Mouse (Mus musculus) 3134 (cell line): Measurements from ENCODE around the gene Gpr171.
"Not testable (repeated sequence)": the region's sequence is repeated elsewhere in the genome, so short reads cannot be mapped to it uniquely, and the experiment has no call there.

Source experiments
- DNase-seq: peaks from one replicate; pipeline ENCODE4 v3.0.0-alpha.2; 2011; ENCODE audit warnings: low spot score; ENCODE audit not compliant: insufficient read length; ENCODE audit errors: extremely low read depth

The Gpr171 gene

GRCm38 (mm10) chr3:59101218-59101986, at the start of gene Gpr171:
Gene Gpr171 (minus strand): TSS chr3:59101821.
- no peak for DNase-seq

DNA sequence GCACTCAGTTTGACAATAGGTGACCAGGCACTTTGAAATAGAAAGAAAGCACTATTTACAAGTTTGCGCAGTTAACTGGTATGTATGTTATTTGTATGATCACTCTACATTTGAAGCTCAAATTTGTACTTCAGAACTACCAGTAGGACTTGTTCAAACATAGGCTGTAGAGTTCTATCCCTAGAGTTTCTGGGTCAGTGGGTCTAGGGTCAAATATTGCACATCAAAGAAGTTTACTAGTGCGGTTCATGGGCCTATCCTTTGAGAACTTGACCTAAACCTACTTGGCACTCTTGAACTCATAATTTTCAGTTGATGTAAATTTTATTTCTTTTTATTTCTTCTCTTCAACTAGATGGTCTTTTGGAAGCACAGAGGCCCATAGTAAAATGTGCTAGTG, 49.0 kb upstream of the Gpr171 start:
- no peak for DNase-seq

DNA sequence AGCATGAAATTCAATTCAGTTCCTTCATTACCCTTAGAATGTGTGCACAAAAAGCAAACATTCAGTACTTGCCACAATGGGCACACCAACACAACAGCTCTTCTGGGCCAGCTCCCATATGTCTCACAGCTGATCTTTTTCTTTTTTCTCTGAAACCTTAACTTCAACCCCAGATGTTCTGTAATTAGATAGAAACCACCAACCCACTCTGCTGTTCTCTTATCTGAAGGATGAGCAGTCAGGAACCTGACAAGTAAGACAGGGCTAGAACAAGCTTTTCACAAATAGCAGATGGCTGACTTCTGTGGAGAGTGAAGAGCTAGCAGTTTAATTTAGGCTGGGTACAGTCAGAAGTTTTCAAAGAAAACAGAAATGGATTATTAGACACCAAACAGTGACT, 48.0 kb upstream of the Gpr171 start:
- DNase-seq: no peak

DNA sequence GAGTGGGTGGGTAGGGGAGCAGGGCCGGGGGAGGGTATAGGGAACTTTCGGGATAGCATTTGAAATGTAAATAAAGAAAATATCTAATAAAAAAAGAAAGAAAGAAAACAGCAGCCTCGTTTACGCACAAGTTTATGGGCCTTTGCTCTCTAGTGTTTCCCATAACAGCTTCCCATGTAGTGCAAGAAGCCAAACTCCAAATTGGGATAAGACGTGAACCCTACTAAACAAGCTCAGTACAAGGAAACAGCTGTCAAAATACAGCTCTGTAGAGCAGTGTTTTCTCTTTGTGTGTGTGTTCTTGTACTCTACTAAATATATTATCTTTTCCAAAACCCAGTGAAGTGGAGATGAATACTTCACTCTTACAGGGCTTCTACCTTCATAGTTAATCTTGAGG, 43.6 kb upstream of the Gpr171 start:
- no peak for DNase-seq

DNA sequence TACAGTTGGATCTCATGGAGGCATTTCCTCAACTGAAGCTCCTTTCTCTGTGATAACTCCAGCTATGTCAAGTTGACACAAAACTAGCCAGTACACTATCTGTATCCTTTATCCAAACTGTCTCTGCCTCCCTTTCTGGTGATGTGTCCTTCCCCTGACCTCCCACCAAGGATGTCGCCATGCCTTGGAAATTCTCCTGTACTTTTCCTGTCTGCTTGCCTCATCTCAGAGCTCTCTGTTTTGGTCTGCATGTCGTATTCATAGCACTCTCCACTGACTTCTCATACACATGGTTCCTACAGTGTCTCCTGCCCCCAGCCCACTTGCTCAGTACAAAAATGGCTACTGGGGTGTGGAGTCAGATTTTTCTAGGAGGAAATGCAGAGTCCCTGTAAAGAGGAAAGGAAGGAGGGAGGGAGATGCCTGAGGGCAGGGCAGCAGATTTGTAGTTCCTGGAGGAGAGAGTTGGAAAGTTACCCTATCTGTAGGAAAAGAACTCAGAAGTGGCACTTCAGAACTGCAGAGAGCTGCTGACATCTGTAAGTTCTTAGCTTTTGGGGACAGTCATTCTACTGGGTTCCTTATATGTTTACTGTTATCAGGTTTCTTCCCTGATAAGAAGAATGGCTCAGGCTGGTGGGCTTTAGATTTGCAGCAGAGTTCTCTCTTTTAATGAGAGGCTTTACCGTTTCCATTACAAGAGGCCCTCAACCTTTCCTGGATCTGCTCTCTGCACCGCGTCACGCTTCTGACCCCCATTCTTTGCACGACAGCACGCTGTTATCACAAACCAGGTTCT, 40.1 kb upstream of the Gpr171 start:
- no peak for DNase-seq

GRCm38 (mm10) chr3:59140941-59141340, 39.3 kb upstream of the Gpr171 start:
- DNase-seq: not testable (repeated sequence)

GRCm38 (mm10) chr3:59140115-59140514, 38.5 kb upstream of the Gpr171 start:
- no peak for DNase-seq

DNA sequence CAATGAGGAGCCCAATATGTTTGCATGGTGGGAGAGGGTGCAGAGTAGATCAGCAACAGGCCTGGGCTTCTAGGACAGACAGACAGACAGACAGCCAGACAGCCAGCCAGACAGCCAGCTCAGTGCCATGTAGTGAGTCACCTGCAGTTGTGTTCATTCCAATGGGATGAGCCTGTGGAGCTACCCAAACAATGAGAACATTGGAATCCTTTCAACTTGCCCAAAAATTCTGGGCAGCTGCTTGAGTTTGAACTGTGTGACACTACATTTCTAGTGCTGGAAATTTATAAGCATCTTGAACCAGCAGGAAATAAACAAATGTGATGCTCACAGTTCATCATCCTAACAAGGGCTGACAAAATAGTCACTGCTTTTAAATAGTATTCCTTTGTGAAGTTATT, 38.0 kb upstream of the Gpr171 start:
- peak; percentile 23 for DNase-seq

- no peak for DNase-seq
Observed at GRCm38 (mm10) chr3:59138946-59139468, 37.4 kb upstream of the Gpr171 start.

DNA sequence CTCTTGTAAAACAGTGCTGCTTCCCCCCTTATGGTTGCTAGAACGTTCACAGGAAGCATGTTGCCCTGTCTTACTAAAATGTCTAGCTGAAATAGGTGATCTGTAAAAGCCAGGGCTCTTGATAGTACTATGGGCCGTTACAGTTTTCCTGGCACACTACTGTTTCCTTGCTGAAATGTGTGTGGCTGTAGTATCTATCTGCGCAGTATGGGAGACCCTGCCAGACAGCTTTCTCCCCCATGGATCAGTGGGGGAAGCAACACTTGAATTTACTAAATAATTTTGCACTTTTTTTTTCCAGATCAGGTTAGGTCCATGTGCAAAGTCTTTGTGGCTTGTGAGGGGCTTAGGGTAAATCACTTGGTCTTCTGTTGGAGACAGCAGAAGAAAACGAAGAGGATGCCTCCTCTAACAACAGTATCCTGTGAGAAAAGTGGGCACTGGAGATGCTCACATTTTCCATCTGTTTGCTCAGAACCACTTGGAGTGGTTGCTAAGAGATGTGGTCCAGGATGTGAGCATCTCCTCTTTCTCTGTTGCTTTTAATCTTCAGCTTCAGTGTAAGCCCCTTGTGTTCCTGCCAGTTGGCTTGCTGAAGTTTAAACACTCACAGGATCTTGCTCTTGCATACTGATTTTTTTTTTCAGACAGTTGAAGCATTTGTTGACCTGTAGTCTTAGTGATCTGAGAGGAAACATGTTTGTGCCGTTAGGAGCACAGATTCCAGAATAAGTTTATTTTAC, 34.5 kb upstream of the Gpr171 start:
- DNase-seq: no peak

DNA sequence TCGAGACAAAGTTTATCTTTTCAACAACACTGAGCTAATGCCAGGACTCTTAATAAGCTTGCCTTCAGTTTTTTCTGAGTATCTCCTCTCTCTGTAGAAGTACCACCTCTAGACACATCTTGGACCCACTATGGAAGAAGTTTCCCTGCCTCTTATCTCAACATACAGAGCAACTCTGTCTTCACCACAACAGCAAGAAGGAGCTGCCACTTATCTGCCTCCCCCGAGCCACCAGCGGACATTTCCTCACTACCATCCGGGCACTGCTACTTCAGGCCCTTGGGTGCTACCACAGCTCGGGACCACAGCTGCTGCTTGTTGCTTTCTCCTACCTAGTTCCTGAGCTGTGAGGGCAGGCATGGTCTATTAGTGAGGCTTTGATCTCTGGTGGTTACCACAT, 31.6 kb upstream of the Gpr171 start:
- DNase-seq: no peak

DNA sequence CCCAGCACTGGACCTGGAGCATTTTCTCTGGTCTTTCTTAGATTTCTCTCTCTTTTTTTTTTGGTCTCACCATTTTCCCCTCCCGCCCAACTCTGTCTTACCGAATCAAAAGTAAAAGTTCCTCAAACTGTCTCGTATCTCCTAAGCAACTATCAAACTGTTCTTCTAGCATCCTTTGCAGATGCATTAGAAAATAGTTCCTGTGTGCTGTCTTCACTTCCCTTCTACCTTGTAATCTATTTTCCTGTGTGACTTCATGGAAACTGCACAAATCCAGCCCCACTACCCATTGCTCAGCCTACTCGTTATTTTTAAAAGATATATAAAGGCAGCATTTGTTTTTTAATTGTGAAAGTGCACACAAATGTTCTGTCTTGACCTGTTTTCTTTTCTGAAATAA, 30.3 kb upstream of the Gpr171 start:
- DNase-seq: no peak

- no peak for DNase-seq
Observed at GRCm38 (mm10) chr3:59131081-59131480, 29.5 kb upstream of the Gpr171 start.

DNA sequence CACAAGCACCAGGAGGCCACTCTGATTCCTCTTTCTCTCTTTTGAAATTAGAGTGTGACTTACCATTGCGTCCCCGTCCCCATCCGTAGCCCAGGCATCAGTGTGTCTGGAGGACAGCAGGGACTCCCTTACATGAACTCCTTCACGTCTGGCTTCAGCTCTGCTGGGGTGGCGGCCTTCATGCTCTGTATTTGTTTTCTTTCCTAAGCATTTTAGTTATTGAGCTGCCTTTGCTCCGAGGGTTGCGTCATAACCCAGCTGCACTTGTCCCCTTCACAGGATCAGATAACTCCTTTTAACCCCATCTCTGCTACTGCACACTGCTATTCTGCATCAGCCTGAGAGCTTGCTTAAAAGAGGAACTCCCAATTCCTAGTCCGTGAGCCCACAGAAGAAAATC, 28.8 kb upstream of the Gpr171 start:
- peak; percentile 14 for DNase-seq

- DNase-seq: no peak
Observed at GRCm38 (mm10) chr3:59129547-59129946, 27.9 kb upstream of the Gpr171 start.

- no peak for DNase-seq
Observed at GRCm38 (mm10) chr3:59128681-59129080, 27.1 kb upstream of the Gpr171 start.

GRCm38 (mm10) chr3:59125783-59126555, 24.3 kb upstream of the Gpr171 start:
- DNase-seq: no peak

GRCm38 (mm10) chr3:59125022-59125421, 23.4 kb upstream of the Gpr171 start:
- no peak for DNase-seq

GRCm38 (mm10) chr3:59121780-59122449, 20.3 kb upstream of the Gpr171 start:
- DNase-seq: no peak
